Mouse (Mus musculus) leukemia stem cell, adult 10-12 weeks (primary cell): ENCODE results near the gene Col12a1. TPM values are rescaled to one million over a fixed set of nuclear protein-coding genes. Genes with fewer than 3 reads are reported as not detected.

Source experiments
- polyA plus RNA-seq: library from polyadenylated mRNA; stranded (reverse); fragments of >175 nt; gene quantifications from 2 replicates; pipeline ENCODE4 v1.2.3, GENCODE M21; 2012; ENCODE audit warnings: low replicate concordance

Col12a1 gene
- polyA plus RNA-seq, result 0.30 and 0.90 TPM in 2 replicates

DNA sequence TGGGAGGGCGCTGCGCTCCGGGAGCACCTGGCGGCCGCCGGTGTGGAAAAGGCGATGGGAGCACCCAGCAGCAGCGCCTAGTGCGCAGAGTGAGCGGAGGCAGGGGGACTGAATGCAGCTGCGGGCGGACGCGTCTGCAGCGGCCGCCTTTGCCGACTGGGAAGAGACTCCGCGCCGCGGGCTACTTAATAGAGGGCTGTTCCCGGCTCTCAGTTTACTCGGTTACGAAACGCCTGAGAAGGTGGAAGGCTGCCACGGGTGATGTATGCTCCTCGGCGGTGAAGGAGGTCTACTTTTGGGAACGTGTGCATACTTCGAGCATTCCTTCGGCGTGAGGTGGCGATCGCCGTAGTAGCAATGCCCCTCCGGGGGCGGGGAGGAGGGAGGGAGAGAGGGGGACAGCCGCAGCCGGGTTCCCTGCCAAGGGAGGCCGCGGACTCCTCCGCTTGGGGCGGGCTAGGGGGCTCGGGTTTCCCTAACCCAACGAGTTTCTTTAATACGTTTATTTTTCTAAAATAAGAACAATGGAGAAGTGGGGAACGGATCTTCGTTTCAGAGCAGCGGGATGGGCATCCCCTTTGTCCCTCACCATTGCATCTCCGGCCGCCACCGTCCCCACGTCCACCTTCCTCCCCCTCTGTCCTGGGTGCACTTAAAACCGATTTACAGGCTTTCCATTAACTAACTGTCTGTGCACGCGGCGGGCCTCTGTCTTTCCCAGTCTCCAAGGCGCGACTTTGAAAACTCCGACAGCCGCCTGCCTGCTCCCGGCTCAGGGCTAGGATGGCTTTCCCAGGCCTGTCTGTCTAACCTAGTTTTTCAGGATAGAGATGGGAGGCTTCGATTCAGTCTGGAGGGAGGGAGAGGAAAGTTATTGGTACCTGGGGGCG is at the start of gene Col12a1:
Col12a1 (minus strand) TSS at position 351 of the 890 bp plus-strand sequence.

DNA sequence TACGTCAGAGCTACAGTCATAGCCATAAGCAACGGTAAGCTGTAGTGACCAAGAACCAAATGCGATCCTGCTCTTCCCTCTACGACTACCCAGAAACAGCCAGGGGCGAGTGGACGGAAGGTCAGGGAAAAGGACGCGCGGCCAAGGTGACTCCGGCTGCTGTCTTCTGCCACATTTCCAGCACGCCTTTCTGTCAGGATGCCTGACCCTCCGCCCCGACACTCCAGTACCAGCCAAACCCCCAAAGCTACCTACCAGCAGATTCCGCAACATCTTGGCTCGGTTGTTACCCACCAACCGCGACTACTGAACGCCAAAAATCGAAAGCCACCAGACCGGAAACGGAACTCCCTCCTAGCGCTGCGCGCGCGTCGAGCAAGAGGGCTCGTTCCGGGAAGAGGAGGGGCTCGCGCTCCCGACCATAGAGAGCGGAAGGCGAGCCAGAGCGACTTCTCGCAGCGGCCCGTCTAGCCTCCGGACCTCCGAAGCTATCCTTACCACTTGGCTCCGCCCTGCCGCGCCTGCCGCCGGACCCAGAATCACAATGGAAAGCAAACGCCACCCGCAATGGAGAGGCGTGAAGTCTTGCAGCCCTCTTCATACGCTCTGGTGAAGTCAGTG is 40.9 kb upstream of the Col12a1 start, which contains the start of gene Cox7a2:
Cox7a2 (minus strand) TSS at position 494 of the 621 bp plus-strand sequence.

Other genes starting within 250 kb of the Col12a1 start
- gene Cox7a2, start 41.0 kb upstream of the Col12a1 start, polyA plus RNA-seq, result 10.9 and 42.5 TPM in 2 replicates
- gene Tmem30a, start 74.7 kb upstream of the Col12a1 start, polyA plus RNA-seq, result 136 and 349 TPM in 2 replicates